Mouse (Mus musculus): ENCODE measurements at regions not wholly inside any gene's neighbourhood (a gene's known extent, or its start where the extent isn't known, plus 50 kb on each side); places are given as distances from the start of the nearest gene placed in this dataset.

DNA sequence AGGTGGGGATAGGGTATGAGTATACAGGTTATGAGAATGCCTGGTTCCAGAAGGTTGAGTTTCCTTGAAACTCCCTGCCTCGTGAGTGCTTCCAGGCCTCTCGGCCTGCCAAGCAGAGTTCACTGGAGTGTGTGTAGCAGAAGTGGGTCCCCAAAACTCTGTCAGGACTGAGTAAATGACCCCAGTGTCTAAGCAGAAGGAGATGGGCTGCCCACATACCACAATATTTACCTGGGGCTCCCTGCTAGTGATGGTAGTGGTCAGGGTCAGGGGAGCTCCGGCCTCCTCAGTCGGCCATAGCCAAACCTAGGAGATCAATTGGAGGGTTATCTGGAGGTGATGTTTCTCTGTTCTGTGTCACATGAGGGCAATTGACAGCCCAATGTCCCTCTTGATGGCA lies 126.9 kb upstream of the Thpo start:
- TF ChIP-seq CTCF (IDR thresholded peaks at IDR 0.05; ENCODE audit: low read depth) (no peak), EP300 (IDR thresholded peaks at IDR 0.05; ENCODE audit: low read depth) (no peak)

All from liver, embryonic 14.5 days (tissue).